Mouse (Mus musculus): ENCODE measurements around the gene Abi1.

DNA sequence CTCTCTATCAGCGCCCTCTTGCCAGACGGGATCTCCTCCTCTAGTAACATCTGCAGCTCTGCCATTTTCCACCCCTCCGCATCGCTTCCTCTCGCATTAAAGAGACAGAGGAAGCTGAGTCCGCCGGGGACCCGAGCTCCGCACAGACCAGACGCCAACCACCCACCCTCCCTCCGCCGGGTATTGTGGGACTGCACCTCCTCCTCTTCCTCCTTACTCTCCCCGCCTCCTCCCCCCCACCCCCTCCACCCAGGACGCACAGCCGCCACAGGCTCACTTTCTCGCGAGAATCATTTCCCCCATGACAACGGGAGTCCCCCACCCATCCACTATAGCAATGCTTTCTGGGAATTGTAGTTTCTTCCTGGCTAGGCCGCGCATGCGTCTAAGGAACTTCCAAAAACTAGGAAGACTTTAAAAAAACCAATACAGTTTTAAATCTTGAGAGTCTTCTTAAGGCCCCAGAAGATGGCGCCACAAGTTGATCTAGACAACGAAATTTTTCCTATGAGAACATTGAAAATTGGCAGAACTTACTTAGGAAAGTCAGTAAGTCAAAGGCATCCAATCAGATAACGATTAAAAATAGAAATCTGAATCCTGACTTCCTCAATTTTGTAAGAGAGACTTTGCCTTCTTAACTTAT, at the start of gene Abi1:
- TF ChIP-seq CTCF (IDR thresholded peaks at IDR 0.05; ENCODE audit: low read depth, low read length) (no peak), GATA2 (IDR thresholded peaks at IDR 0.05; ENCODE audit: borderline replicate concordance, low read depth, low read length) (no peak), POLR2AphosphoS5 (IDR thresholded peaks at IDR 0.05; ENCODE audit: insufficient replicate concordance, low read depth, low read length) (no peak)
